Mouse (Mus musculus): Measurements from ENCODE around the gene Kbtbd8. TPM values are rescaled to one million over a fixed set of nuclear protein-coding genes. Genes with fewer than 3 reads are reported as not detected.

Kbtbd8 gene
- total RNA-seq (2014; rRNA removed; ENCODE audit: low replicate concordance), result 0.12 TPM in 1 of 2 replicates, not detected in the other
- polyA plus RNA-seq (2015; fragmentation: Nextera tagmentation; extraction: Ambion mirVana), result 0.12 and 0.25 TPM in 2 replicates

DNA sequence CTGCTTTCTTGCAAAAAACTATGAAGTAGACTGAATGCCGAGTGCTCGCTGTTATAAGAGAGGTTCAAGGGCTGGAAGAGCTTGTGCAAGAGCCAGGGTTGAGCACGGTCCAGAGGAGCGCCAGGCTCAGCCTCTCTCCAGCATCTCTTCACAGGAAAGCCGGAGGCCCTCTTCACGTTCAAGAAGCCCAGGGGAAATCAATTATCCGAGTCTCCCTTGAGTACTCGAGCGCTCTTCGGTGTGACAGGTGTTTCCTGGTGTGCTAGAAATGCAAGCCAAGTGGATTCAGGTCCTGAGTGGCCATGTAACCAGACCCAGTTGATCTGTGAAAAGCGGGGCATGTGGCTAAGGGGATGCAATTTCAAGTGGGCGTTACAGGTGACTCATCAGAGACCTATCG is at the start of gene Kbtbd8:
TSS of gene Kbtbd8 (plus strand) at position 295 of the 400 bp plus-strand sequence.
- H3K36me3 ChIP-seq (replicated peaks; ENCODE audit: control insufficient read depth, insufficient read depth, low read length), result no peaks in the 10 kb centered on the region
- no peak for ATAC-seq (ENCODE audit: insufficient read depth, low read depth)
- peak within 1 kb of the TSS; percentile 83 for H3K4me3 ChIP-seq (ENCODE audit: low read depth, low read length)
- no peak within 1 kb of the TSS for H3K27ac ChIP-seq (ENCODE audit: low read depth)
- no peaks in the 10 kb centered on the region for H3K9me3 ChIP-seq (replicated peaks; ENCODE audit: control insufficient read depth, low read length)
- H3K4me2 ChIP-seq (ENCODE audit: low read depth, low read length), result peak within 1 kb of the TSS; percentile 93
- no peak for TF ChIP-seq CTCF (IDR thresholded peaks at IDR 0.05; ENCODE audit: low read depth)
- TF ChIP-seq EP300 (IDR thresholded peaks at IDR 0.05; ENCODE audit: low read depth), result no peak
- WGBS, result 24% methylated on average over 13 of the region's 13 CpGs
- peak within 1 kb of the TSS; percentile 38 for H3K9ac ChIP-seq (replicated peaks; ENCODE audit: low read depth, low read length)
- DNase-seq (ENCODE audit: low spot score), result no peak
- H3K4me1 ChIP-seq (ENCODE audit: control insufficient read depth, insufficient read depth), result no peaks in the 10 kb centered on the region
- H3K27me3 ChIP-seq (ENCODE audit: control insufficient read depth, insufficient read depth, low read length), result peaks cover 5% of the 10 kb centered on the region; the same call in 1 of the 2 replicates

DNA sequence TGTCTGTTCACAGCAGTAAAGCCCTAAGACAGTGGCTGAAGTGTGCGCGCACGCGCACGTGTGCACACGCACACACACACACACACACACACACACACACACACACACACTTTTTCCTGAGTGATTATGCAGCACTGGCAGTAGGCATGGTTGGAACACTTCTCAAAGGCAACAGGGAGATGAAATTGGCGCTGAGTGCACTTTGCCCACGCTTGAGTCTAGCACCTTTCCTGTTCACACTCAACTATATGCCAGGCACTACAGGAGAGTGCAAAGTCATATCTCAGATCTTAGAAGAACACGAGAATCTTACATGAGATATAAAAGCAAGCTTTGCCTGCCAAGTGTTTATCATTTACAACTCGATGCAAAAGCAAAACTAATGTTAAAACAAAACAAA is 47.3 kb upstream of the Kbtbd8 start:
- DNase-seq (ENCODE audit: low spot score) (no peak), ATAC-seq (ENCODE audit: insufficient read depth, low read depth) (no peak)
- TF ChIP-seq CTCF (IDR thresholded peaks at IDR 0.05; ENCODE audit: low read depth), result no peak
- TF ChIP-seq EP300 (IDR thresholded peaks at IDR 0.05; ENCODE audit: low read depth), result no peak
- Histone ChIP-seq H3K27ac (ENCODE audit: low read depth) (no peak overlapping the region), H3K9me3 (replicated peaks; ENCODE audit: control insufficient read depth, low read length) (no peaks in the 10 kb centered on the region), H3K27me3 (ENCODE audit: control insufficient read depth, insufficient read depth, low read length) (no peaks in the 10 kb centered on the region), H3K4me1 (ENCODE audit: control insufficient read depth, insufficient read depth) (no peaks in the 10 kb centered on the region), H3K36me3 (replicated peaks; ENCODE audit: control insufficient read depth, insufficient read depth, low read length) (no peaks in the 10 kb centered on the region), H3K4me2 (ENCODE audit: low read depth, low read length) (no peak overlapping the region), H3K4me3 (ENCODE audit: low read depth, low read length) (no peak overlapping the region), H3K9ac (replicated peaks; ENCODE audit: low read depth, low read length) (no peak overlapping the region)
- 78% methylated on average over 10 of the region's 10 CpGs for WGBS

DNA sequence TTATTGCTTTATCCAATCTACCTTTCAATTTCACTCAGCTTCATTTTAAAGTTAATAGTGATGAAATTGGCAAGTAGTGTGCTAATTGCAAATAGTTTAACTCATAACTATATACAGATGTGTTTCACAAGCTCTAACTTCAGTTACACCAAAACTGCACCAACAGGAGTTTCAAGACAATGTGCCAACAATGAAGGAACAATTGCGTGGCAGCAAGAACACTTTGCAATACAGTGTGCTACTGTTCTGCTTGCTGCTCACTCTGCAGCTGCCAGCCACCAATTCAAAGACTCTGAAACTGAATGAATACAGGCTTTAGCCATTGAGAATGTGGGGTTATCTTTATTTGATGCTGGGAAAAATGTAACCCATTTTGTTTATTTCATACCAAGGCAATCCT is 31.8 kb upstream of the Kbtbd8 start:
- Histone ChIP-seq H3K9ac (replicated peaks; ENCODE audit: low read depth, low read length) (no peak overlapping the region), H3K27me3 (ENCODE audit: control insufficient read depth, insufficient read depth, low read length) (no peaks in the 10 kb centered on the region), H3K27ac (ENCODE audit: low read depth) (no peak overlapping the region), H3K36me3 (replicated peaks; ENCODE audit: control insufficient read depth, insufficient read depth, low read length) (no peaks in the 10 kb centered on the region), H3K9me3 (replicated peaks; ENCODE audit: control insufficient read depth, low read length) (no peaks in the 10 kb centered on the region), H3K4me3 (ENCODE audit: low read depth, low read length) (no peak overlapping the region), H3K4me1 (ENCODE audit: control insufficient read depth, insufficient read depth) (no peaks in the 10 kb centered on the region), H3K4me2 (ENCODE audit: low read depth, low read length) (no peak overlapping the region)
- DNase-seq (ENCODE audit: low spot score), result no peak
- no peak for ATAC-seq (ENCODE audit: insufficient read depth, low read depth)
- TF ChIP-seq CTCF (IDR thresholded peaks at IDR 0.05; ENCODE audit: low read depth), result no peak
- WGBS, result 75% methylated on average over 1 of the region's 1 CpGs

DNA sequence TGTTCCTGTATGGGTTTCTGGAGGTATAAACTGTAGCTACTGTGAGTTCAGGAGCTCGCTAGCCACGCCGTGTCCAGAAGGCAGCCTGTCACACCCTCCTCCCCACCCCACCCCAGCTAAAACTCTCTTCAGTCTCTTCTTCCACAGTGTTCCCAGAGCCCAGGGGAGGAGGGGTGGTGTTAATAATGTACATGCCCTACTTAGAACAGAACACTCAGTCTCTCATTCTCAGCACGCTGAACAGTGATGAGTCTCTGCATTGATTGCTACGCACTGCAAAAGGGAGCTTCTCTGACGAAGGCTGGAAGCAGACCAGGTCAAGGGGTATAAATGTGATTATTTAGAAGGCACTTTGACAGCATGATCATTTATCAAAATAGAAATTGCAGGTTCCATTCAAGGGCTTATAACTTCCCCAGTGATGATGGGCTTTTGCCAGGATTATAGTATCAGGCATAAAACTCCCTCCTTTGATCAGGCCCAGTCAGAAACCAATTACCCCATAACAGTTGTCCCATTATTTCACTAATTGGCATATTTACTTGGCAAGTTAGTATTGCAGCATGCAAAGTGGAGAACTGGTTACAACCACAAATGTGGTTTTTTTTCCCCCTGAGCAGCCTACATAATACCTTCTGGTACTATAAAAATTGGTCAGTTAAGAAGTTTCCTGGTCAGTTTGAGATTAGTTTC is 29.7 kb upstream of the Kbtbd8 start:
- Histone ChIP-seq H3K9me3 (replicated peaks; ENCODE audit: control insufficient read depth, low read length) (no peaks in the 10 kb centered on the region), H3K4me2 (ENCODE audit: low read depth, low read length) (no peak overlapping the region), H3K4me1 (ENCODE audit: control insufficient read depth, insufficient read depth) (no peaks in the 10 kb centered on the region), H3K27ac (ENCODE audit: low read depth) (no peak overlapping the region), H3K4me3 (ENCODE audit: low read depth, low read length) (no peak overlapping the region), H3K9ac (replicated peaks; ENCODE audit: low read depth, low read length) (no peak overlapping the region), H3K27me3 (ENCODE audit: control insufficient read depth, insufficient read depth, low read length) (no peaks in the 10 kb centered on the region), H3K36me3 (replicated peaks; ENCODE audit: control insufficient read depth, insufficient read depth, low read length) (no peaks in the 10 kb centered on the region)
- no peak for DNase-seq (ENCODE audit: low spot score)
- ATAC-seq (ENCODE audit: insufficient read depth, low read depth), result no peak
- WGBS, result 82% methylated on average over 6 of the region's 6 CpGs
- TF ChIP-seq CTCF (IDR thresholded peaks at IDR 0.05; ENCODE audit: low read depth), result no peak
- no peak for TF ChIP-seq EP300 (IDR thresholded peaks at IDR 0.05; ENCODE audit: low read depth)

DNA sequence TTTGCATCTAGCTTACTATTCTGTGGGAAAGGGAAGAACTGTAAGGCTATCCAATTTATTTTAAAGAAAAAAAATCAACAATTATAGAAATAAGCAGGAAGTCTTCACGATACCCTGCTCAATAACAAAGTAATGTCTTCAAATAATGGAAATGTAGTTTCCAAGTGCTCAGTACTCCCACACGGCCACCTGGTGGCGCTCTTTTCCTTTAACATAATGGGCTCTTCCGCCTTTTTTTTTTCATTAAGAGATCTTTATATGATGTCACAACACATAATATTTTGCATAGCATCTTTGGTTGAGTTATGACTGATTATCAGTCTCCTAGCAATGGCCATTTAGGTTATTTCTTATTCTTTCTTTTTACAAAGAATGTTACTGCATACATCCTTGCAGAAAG is 29.0 kb upstream of the Kbtbd8 start:
- DNase-seq (ENCODE audit: low spot score) (no peak), ATAC-seq (ENCODE audit: insufficient read depth, low read depth) (no peak)
- H3K36me3 ChIP-seq (replicated peaks; ENCODE audit: control insufficient read depth, insufficient read depth, low read length), result no peaks in the 10 kb centered on the region
- 45% methylated on average over 4 of the region's 4 CpGs for WGBS
- no peaks in the 10 kb centered on the region for H3K4me1 ChIP-seq (ENCODE audit: control insufficient read depth, insufficient read depth)
- no peak overlapping the region for H3K27ac ChIP-seq (ENCODE audit: low read depth)
- no peak overlapping the region for H3K4me2 ChIP-seq (ENCODE audit: low read depth, low read length)
- no peak overlapping the region for H3K9ac ChIP-seq (replicated peaks; ENCODE audit: low read depth, low read length)
- no peaks in the 10 kb centered on the region for H3K9me3 ChIP-seq (replicated peaks; ENCODE audit: control insufficient read depth, low read length)
- TF ChIP-seq CTCF (IDR thresholded peaks at IDR 0.05; ENCODE audit: low read depth) (0 out of 2 replicates have a peak, but pooled peaks have one; percentile 8), EP300 (IDR thresholded peaks at IDR 0.05; ENCODE audit: low read depth) (no peak)
- no peaks in the 10 kb centered on the region for H3K27me3 ChIP-seq (ENCODE audit: control insufficient read depth, insufficient read depth, low read length)
- H3K4me3 ChIP-seq (ENCODE audit: low read depth, low read length), result no peak overlapping the region

DNA sequence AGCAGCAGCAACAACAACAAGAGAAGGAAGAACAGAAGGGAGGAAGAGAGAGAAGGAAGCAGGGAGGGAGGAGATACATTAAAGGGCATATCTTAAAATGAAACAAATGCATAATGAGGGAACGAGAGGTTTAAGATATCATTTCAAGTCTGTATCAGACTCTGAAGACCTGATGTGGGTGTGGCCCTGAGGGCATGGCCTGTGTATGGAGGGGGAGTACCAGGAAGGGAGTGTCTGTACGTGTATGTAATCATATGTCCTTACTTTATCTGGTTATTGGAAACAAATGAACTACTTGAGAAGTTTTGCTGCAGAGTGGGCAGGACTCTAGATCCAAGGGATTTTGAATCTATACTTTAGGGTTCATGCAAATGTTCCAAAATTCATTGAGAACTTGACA is 22.3 kb upstream of the Kbtbd8 start:
- Histone ChIP-seq H3K4me1 (ENCODE audit: control insufficient read depth, insufficient read depth) (no peaks in the 10 kb centered on the region), H3K27ac (ENCODE audit: low read depth) (no peak overlapping the region), H3K36me3 (replicated peaks; ENCODE audit: control insufficient read depth, insufficient read depth, low read length) (no peaks in the 10 kb centered on the region), H3K9ac (replicated peaks; ENCODE audit: low read depth, low read length) (no peak overlapping the region), H3K27me3 (ENCODE audit: control insufficient read depth, insufficient read depth, low read length) (no peaks in the 10 kb centered on the region), H3K9me3 (replicated peaks; ENCODE audit: control insufficient read depth, low read length) (no peaks in the 10 kb centered on the region), H3K4me3 (ENCODE audit: low read depth, low read length) (no peak overlapping the region), H3K4me2 (ENCODE audit: low read depth, low read length) (no peak overlapping the region)
- WGBS, result 40% methylated on average over 2 of the region's 2 CpGs
- ATAC-seq (ENCODE audit: insufficient read depth, low read depth), result no peak
- no peak for DNase-seq (ENCODE audit: low spot score)
- TF ChIP-seq EP300 (IDR thresholded peaks at IDR 0.05; ENCODE audit: low read depth) (no peak), CTCF (IDR thresholded peaks at IDR 0.05; ENCODE audit: low read depth) (no peak)
